Mouse (Mus musculus): ENCODE measurements at regions not wholly inside any gene's neighbourhood (a gene's known extent, or its start where the extent isn't known, plus 50 kb on each side); places are given as distances from the start of the nearest gene placed in this dataset.

- no peak for DNase-seq
Measured at GRCm38 (mm10) chr5:4697346-4698095, 60.3 kb downstream of the Fzd1 start.

GRCm38 (mm10) chr5:4696701-4697100 is 61.1 kb downstream of the Fzd1 start:
- DNase-seq = no peak

DNA sequence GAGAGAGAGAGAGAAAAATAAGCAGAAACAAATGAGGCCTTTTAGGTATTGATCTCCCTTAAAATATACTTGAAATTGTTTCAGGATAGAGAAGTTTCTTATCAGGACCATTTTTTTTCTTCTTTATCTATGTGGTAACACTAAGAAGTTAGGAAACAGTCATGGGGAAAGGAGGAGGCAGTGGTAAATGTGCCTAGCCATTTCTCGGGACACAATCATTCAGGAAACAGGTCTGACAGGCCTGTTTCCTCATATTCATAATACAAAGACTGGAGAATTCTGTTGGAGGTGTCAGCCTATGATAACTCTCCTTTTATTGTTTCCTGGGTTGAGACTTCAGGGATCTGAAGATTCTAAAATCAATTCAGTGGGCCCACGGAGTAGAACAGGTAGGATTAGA is 68.7 kb downstream of the Fzd1 start:
- DNase-seq = no peak

DNA sequence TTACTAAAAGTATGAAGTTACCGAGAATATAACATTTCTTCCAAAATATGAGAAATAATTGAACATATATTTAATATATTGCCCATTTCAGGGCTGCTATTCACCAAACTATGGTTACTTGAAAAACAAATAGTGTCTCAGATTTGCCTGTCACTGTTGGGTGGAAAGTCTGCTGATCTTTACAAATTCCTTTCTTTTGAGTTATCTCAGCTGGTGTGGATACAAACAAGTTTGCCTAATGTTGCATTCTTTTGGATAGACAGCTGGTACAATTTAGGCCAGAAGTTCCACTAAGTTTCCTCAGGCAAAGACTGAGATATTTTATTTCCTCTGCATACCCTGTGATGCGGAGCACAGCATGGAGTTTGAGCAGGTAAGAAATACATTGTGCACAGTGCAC is 82.5 kb downstream of the Fzd1 start:
- DNase-seq = no peak

GRCm38 (mm10) chr5:4666381-4666780 is 91.5 kb downstream of the Fzd1 start:
- no peak for DNase-seq

- DNase-seq = no peak
Measured at GRCm38 (mm10) chr5:4665978-4666377, 91.9 kb downstream of the Fzd1 start.

GRCm38 (mm10) chr5:4664918-4665317 is 92.9 kb downstream of the Fzd1 start:
- no peak for DNase-seq

DNA sequence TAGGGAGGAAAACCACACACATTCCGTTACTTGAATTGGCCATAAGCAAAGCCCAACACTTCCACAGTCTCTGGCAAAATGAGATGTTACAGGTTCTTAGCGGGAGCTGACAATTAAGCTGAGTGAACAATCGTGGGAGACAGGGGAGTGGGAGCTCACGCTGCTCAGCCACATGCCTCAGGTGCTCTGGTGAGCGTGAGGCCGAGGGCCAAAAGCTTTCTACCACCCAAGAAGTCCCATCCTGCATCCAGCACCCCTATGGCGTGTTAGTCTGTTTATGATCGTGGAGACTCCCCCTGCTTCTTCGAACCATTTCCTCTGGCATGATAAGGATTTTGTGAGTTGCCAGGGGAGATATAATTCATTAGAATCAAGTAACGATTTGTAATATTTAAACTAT is 93.3 kb downstream of the Fzd1 start:
- DNase-seq = no peak

GRCm38 (mm10) chr5:4662198-4662585 is 95.6 kb downstream of the Fzd1 start:
- DNase-seq = no peak

DNA sequence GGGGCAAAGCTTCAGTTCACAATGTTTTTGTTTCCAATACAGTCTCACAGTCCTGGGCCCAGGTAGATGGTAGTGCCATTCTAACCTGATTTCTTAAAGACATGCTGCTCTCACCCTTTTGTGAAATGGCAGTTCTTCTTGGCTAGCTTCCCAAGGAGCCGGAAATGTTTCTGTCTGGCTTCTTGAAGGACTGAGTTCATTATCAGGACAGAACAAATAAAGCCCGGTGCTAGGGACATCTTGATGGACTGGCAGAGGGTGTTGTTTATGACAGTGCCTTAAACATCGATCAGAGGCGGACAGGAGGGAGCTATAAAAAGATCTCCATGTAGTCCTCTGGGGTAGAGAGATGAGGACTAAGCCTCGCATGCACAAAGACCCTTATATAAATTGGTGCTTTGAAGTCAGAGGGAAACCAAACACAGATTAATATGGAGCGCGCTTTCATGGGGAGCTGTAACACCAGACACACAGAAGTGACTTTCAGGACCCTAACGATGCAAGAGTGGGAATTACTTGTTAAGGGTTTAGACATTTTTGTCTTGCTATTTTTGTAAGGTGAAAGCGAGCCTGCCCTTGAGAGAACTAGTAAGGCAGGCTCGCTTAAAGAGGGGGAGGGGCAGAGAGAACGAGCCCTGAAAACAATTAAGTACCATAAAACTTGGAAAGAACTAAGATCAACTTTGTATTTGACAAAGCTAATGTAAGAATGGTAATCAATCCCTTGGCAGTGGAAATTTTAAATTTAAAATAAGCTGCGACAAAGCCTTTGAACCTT is 96.2 kb downstream of the Fzd1 start:
- DNase-seq = no peak

DNA sequence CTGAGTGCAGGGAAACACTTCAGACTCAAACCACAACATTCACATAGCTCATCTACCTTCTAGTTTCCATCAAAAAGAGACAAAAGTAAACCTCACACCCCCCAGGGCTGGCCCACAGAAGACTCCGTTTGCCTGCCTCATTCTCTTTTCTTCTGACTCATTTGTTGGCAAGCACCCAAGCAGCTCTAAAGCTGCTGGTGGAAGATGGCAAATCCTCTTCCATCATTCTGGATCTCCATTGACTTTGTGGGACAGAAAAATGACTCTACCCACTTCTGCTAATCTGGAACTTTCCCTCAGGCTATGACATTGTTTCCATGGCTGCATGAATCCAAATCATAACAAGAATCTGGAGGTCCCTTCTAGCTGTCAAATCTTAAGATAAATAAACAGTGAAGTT is 99.9 kb downstream of the Fzd1 start:
- no peak for DNase-seq

DNA sequence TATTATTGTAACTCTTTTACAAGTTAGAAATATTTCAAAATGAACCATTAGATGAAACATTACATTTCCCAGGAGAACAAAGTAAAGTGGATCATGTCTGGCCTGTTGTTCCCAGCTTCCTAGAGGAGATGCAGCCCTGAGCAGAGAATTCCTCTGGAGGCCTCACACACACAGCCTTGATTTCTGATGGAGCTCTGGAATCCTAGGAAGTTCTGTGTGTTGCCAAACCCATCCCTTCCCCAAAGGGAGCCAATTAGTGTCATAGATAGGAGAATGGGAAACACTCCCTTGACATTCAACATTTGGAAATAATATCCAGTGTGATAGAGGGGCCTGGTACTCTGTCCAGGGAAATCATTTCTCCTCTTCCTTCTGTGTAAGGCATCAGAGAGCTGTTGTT is 103.6 kb downstream of the Fzd1 start:
- no peak for DNase-seq

GRCm38 (mm10) chr5:4651167-4651955 is 106.5 kb downstream of the Fzd1 start:
- DNase-seq = no peak

GRCm38 (mm10) chr5:4650709-4651108 is 107.1 kb downstream of the Fzd1 start:
- DNase-seq = no peak

- no peak for DNase-seq
Measured at GRCm38 (mm10) chr5:4649858-4650556, 107.8 kb downstream of the Fzd1 start.

GRCm38 (mm10) chr5:4641041-4641440 is 116.8 kb downstream of the Fzd1 start:
- DNase-seq = no peak

GRCm38 (mm10) chr5:4633763-4634162 is 124.1 kb downstream of the Fzd1 start:
- DNase-seq = no peak

DNA sequence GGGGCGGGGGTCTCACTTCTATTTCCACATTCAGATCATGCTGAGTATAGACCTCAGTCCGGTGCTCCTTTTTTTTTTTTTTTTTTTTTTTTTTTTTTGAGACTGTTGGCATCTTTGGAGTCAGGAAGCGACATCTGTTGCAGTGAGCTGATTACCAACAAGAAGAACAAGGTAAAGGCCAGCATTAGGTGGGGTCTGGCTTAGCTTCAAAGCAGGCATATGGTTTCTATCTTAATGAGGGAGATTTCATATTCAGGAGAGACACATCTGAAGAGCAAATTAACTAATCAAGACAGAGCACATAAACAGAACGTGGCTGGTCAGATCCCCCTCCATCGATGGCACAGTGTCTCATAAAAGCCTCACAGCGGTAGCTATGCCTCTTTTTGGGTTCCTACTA is 132.6 kb downstream of the Fzd1 start:
- DNase-seq = no peak

- DNase-seq = no peak
Measured at GRCm38 (mm10) chr5:4623625-4624024, 134.2 kb downstream of the Fzd1 start.

- DNase-seq = no peak
Measured at GRCm38 (mm10) chr5:4620513-4621210, 137.2 kb downstream of the Fzd1 start.

DNA sequence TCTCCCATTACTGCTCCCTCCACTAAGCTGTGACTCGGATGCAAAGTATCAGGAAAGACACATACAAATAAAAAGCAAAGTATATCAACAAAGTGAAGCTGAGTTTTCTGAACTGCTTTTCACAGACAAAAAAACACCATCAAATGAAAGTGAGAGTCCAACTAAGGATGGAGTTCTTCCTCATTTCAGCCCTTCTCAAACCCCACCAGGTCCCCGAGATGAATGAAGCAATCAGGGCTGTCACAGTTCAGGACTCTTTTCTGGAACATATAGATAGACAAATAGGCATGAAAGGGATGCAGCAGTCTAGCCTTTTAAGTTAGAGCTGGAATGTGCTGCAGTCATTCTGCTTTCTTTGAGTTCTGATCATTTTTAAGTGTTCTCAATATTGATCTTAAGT is 142.6 kb downstream of the Fzd1 start:
- no peak for DNase-seq

DNA sequence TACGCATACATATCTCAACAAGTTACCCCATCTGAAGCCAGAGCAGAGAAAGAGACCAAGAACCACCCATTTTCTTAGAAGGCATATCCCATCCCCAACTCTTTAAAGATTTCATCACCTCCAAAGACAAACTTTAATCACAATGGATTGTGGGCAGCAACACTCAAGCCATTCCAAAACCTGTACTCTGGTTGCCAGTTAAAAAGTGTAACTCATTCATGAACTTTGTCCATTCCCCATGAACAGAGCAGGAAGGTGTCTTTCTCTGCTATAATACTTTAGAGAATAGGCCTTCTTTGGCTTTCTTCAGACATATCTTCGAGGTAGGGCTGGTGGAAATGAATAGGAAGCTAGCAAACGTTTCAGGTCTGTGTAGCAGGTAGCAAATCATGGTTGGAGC is 160.4 kb downstream of the Fzd1 start:
- DNase-seq = no peak
